Mouse (Mus musculus): ENCODE results near the gene Zbtb2. TPM values are rescaled to one million over a fixed set of nuclear protein-coding genes. Genes with fewer than 3 reads are reported as not detected.
A peak's percentile ranks its signal among the peaks of the same experiment; 100 is the strongest.

The Zbtb2 gene
- polyA plus RNA-seq, 2 experiments: 3.0 to 3.1 TPM

GRCm38 (mm10) chr10:4407191-4407590 is 19.3 kb upstream of the Zbtb2 start:
- no peak for ATAC-seq (ENCODE audit: insufficient read depth)
- Histone ChIP-seq H3K9me3 (ENCODE audit: control insufficient read depth, low read length) (no peaks in the 10 kb centered on the region), H3K4me2 (ENCODE audit: low read depth) (no peak overlapping the region), H3K4me3 (ENCODE audit: insufficient read depth in 1 of 2, low read depth in 2 of 2, low read length in 2 of 2) (no peak overlapping the region), H3K9ac (replicated peaks) (no peak overlapping the region), H3K27me3 (ENCODE audit: control insufficient read depth, insufficient read depth, low read length) (no peaks in the 10 kb centered on the region), H3K27ac (no peak overlapping the region), H3K36me3 (replicated peaks; ENCODE audit: control insufficient read depth, insufficient read depth, low read depth) (peaks cover 4% of the 10 kb centered on the region), H3K4me1 (replicated peaks; ENCODE audit: control insufficient read depth in 2 of 2, insufficient read depth in 2 of 2, low read length in 1 of 2) (peaks cover 0 to 3% of the 10 kb centered on the region in 2 experiments; a peak in 2 of 4 replicates)
- DNase-seq (ENCODE audit: low read depth in 3 of 3, low spot score in 3 of 3): no peak
- 75% methylated on average over 1 of the region's 1 CpGs for WGBS (ENCODE audit: insufficient replicate concordance)
- no peak for TF ChIP-seq EP300 (IDR thresholded peaks at IDR 0.05; ENCODE audit: low read depth)
- TF ChIP-seq CTCF (IDR thresholded peaks at IDR 0.05; ENCODE audit: low read depth): no peak

DNA sequence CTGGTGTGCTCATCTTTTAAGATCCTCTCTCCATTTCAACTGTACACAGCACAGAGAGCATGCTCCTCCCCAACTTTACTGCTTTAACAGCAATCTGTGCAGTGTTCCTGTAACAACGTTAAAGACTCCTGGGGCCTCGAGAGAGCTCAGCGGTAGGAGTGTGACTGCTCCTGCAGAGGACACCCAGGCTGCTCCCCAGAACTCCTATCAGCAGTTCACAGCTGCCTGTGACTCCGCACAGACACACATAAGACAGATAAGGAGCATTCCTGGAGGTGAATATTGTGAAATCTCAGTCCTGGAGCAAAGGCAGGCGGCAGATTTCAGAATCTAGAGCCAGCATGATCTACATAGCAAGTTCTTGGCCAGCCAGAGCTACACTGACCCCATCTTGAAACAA is 17.6 kb upstream of the Zbtb2 start:
- Histone ChIP-seq H3K9me3 (ENCODE audit: control insufficient read depth, low read length) (no peaks in the 10 kb centered on the region), H3K4me2 (ENCODE audit: low read depth) (no peak overlapping the region), H3K36me3 (replicated peaks; ENCODE audit: control insufficient read depth, insufficient read depth, low read depth) (peaks cover 4% of the 10 kb centered on the region), H3K9ac (replicated peaks) (no peak overlapping the region), H3K4me1 (replicated peaks; ENCODE audit: control insufficient read depth in 2 of 2, insufficient read depth in 2 of 2, low read length in 1 of 2) (peaks cover 0 to 3% of the 10 kb centered on the region in 2 experiments; a peak in 2 of 4 replicates), H3K27me3 (ENCODE audit: control insufficient read depth, insufficient read depth, low read length) (no peaks in the 10 kb centered on the region), H3K27ac (no peak overlapping the region), H3K4me3 (ENCODE audit: insufficient read depth in 1 of 2, low read depth in 2 of 2, low read length in 2 of 2) (no peak overlapping the region)
- DNase-seq (ENCODE audit: low read depth in 3 of 3, low spot score in 3 of 3) (peak in 1 of 3 experiments; percentile 53), ATAC-seq (ENCODE audit: insufficient read depth) (peak; percentile 83)
- 19% methylated on average over 5 of the region's 5 CpGs for WGBS (ENCODE audit: insufficient replicate concordance)
- TF ChIP-seq CTCF (IDR thresholded peaks at IDR 0.05; ENCODE audit: low read depth) (no peak), EP300 (IDR thresholded peaks at IDR 0.05; ENCODE audit: low read depth) (peak; percentile 55; the same call in 1 of the 2 replicates)

GRCm38 (mm10) chr10:4404895-4405491 is 17.1 kb upstream of the Zbtb2 start:
- Histone ChIP-seq H3K27ac (no peak overlapping the region), H3K4me2 (ENCODE audit: low read depth) (no peak overlapping the region), H3K4me1 (replicated peaks; ENCODE audit: control insufficient read depth in 2 of 2, insufficient read depth in 2 of 2, low read length in 1 of 2) (peaks cover 0 to 3% of the 10 kb centered on the region in 2 experiments; a peak in 2 of 4 replicates), H3K9ac (replicated peaks) (no peak overlapping the region), H3K27me3 (ENCODE audit: control insufficient read depth, insufficient read depth, low read length) (no peaks in the 10 kb centered on the region), H3K4me3 (ENCODE audit: insufficient read depth in 1 of 2, low read depth in 2 of 2, low read length in 2 of 2) (no peak overlapping the region), H3K9me3 (ENCODE audit: control insufficient read depth, low read length) (no peaks in the 10 kb centered on the region), H3K36me3 (replicated peaks; ENCODE audit: control insufficient read depth, insufficient read depth, low read depth) (peaks cover 3% of the 10 kb centered on the region)
- DNase-seq (ENCODE audit: low read depth in 3 of 3, low spot score in 3 of 3): peak in 1 of 3 experiments; percentile 41
- ATAC-seq (ENCODE audit: insufficient read depth): no peak
- 57% methylated on average over 5 of the region's 5 CpGs for WGBS (ENCODE audit: insufficient replicate concordance)
- peak; percentile 81 for TF ChIP-seq CTCF (IDR thresholded peaks at IDR 0.05; ENCODE audit: low read depth)
- no peak for TF ChIP-seq EP300 (IDR thresholded peaks at IDR 0.05; ENCODE audit: low read depth)

- Histone ChIP-seq H3K36me3 (replicated peaks; ENCODE audit: control insufficient read depth, insufficient read depth, low read depth) (peaks cover 3% of the 10 kb centered on the region), H3K4me1 (replicated peaks; ENCODE audit: control insufficient read depth in 2 of 2, insufficient read depth in 2 of 2, low read length in 1 of 2) (0 out of 4 replicates have a peak, but pooled peaks cover 0 to under 1% of the 10 kb centered on the region in 2 experiments), H3K9ac (replicated peaks) (no peak overlapping the region), H3K4me2 (ENCODE audit: low read depth) (no peak overlapping the region), H3K27ac (no peak overlapping the region), H3K4me3 (ENCODE audit: insufficient read depth in 1 of 2, low read depth in 2 of 2, low read length in 2 of 2) (no peak overlapping the region), H3K27me3 (ENCODE audit: control insufficient read depth, insufficient read depth, low read length) (no peaks in the 10 kb centered on the region), H3K9me3 (ENCODE audit: control insufficient read depth, low read length) (no peaks in the 10 kb centered on the region)
- no peak for TF ChIP-seq EP300 (IDR thresholded peaks at IDR 0.05; ENCODE audit: low read depth)
- TF ChIP-seq CTCF (IDR thresholded peaks at IDR 0.05; ENCODE audit: low read depth): no peak
- WGBS (ENCODE audit: insufficient replicate concordance): 66% methylated on average over 5 of the region's 5 CpGs
- DNase-seq (ENCODE audit: low read depth in 3 of 3, low spot score in 3 of 3) (no peak), ATAC-seq (ENCODE audit: insufficient read depth) (no peak)
These were observed 10.2 kb upstream of the Zbtb2 start for GRCm38 (mm10) chr10:4398058-4398457.

DNA sequence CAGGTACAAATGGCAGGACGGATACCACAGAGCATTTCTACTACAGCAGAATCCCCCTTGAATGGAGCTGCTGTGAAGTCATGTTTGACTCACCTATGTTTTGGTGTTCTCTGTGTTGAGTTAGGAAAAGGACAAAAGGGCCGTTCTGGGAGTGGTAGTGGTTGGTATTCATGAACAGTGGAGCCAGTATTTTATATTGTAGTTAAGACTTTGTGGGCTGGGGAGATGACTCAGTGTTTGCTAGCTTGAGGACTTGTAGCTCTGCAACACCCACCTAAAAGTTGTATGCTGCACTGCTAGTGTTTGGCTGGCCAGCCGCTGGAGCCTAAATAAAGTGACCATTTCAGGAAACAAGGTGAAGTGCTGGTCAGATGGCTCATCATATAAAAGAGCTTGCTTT is 7.4 kb upstream of the Zbtb2 start:
- H3K36me3 ChIP-seq (replicated peaks; ENCODE audit: control insufficient read depth, insufficient read depth, low read depth): no peaks in the 10 kb centered on the region; the same call in 1 of the 2 replicates
- WGBS (ENCODE audit: insufficient replicate concordance): 77% methylated on average over 3 of the region's 3 CpGs

More for the DNA sequence above, 7.4 kb upstream of the Zbtb2 start:
- H3K9ac ChIP-seq (replicated peaks): no peak overlapping the region
- no peaks in the 10 kb centered on the region for H3K27me3 ChIP-seq (ENCODE audit: control insufficient read depth, insufficient read depth, low read length)
- H3K9me3 ChIP-seq (ENCODE audit: control insufficient read depth, low read length): no peaks in the 10 kb centered on the region
- no peak overlapping the region for H3K4me2 ChIP-seq (ENCODE audit: low read depth)
- no peak for ATAC-seq (ENCODE audit: insufficient read depth)
- peaks cover 0 to 11% of the 10 kb centered on the region in 2 experiments; a peak in 3 of 4 replicates for H3K4me1 ChIP-seq (replicated peaks; ENCODE audit: control insufficient read depth in 2 of 2, insufficient read depth in 2 of 2, low read length in 1 of 2)
- H3K4me3 ChIP-seq (ENCODE audit: insufficient read depth in 1 of 2, low read depth in 2 of 2, low read length in 2 of 2): no peak overlapping the region
- TF ChIP-seq CTCF (IDR thresholded peaks at IDR 0.05; ENCODE audit: low read depth) (no peak), EP300 (IDR thresholded peaks at IDR 0.05; ENCODE audit: low read depth) (no peak)
- H3K27ac ChIP-seq: no peak overlapping the region
- no peak for DNase-seq (ENCODE audit: low read depth in 3 of 3, low spot score in 3 of 3)
